11 mouse cellular contexts compared by ENCODE assay signal in the genomic region with DNA sequence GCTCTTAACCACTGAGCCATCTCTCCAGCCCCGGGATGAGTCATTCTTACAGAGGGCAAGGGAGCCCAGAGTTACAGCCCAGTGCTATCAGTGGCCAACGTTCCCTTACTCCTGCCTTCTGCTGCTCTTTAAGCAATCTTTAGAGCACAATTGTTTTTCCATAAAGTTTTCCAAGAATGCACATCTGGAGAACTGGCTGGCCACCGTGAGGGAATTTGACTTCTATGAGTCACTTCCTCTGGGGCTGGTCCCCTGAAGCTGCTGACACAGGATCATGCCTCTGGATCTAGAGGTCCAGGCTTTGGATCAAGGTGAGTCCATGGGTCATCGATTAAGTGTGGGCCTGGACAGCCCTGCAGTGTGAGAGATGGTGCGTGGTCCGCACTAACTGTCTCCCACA. TPM values are rescaled to one million over a fixed set of nuclear protein-coding genes. Genes with fewer than 3 reads are reported as not detected.
DNase-seq lines count a peak whose midpoint lies in the region.
"Had no signal": no experiment of that assay in that cellular context is flagged by ENCODE, and none has a peak within 500 bp of the region (broad histone marks: within the 10 kb centered on the region; RNA-seq: fewer than 3 reads in every experiment).

No protein-coding gene starts in this region.

- DNase-seq in 416B (ENCODE audit: low read depth) (peak; percentile 36), MN1 (ENCODE audit: low spot score) (peak; percentile 37)
- DNase-seq in heart, adult 8-10 months (ENCODE audit: low spot score): peak; percentile 77
- peak; percentile 50 for DNase-seq in heart, postnatal 4 days
- no peak for DNase-seq in urinary bladder, postnatal 10 days (ENCODE audit: low spot score)
- no peak for DNase-seq in spleen, postnatal 4 days (ENCODE audit: low spot score in 2 of 2)
- no peak for DNase-seq in kidney, postnatal 14 days
- DNase-seq: cerebellum, postnatal 10 days; lung, adult 2 months; right cerebral cortex, postnatal 14 days; thymus, postnatal 36 days had no signal

RNA-seq across cellular contexts. Expression of a gene that starts 39.7 kb away (rescaled TPM):
- 10 to 100 TPM; 59.8 to 73.0 (median 62.5) TPM for total RNA-seq in heart, adult 8-10 months (2022)
- 10 to 100 TPM; 77.0 to 77.5 TPM for total RNA-seq in heart, postnatal 4 days (2021)

RNA-seq across cellular contexts. Expression of a gene that starts 46.8 kb away (rescaled TPM):
- total RNA-seq in heart, adult 8-10 months (2022): 10 to 100 TPM; 14.5 to 18.4 (median 16.6) TPM
- 10 to 100 TPM; 22.9 to 24.5 TPM for total RNA-seq in heart, postnatal 4 days (2021)

RNA-seq across cellular contexts. Expression of a gene that starts 57.6 kb away (rescaled TPM):
- 10 to 100 TPM; 45.4 to 55.7 (median 50.9) TPM for total RNA-seq in heart, adult 8-10 months (2022)
- total RNA-seq in heart, postnatal 4 days (2021): 10 to 100 TPM; 74.4 to 75.9 TPM

Comparison
In these comparisons a context has a peak if more than half of its experiments do, and no peak if none do; other contexts are left out.
1. DNase-seq: peak in 416B (single experiment), MN1 (single experiment), heart, adult 8-10 months (single experiment) and heart, postnatal 4 days (single experiment); none in urinary bladder, postnatal 10 days (single experiment), spleen, postnatal 4 days (0 of 2) and kidney, postnatal 14 days (single experiment).